Mouse (Mus musculus) lung, postnatal 25 days (tissue): ENCODE measurements around the gene Snrnp35.

Experiments
- DNase-seq: peaks from one replicate; pipeline ENCODE4 v3.0.0; 2022; ENCODE audit warnings: low spot score

Gene Snrnp35

DNA sequence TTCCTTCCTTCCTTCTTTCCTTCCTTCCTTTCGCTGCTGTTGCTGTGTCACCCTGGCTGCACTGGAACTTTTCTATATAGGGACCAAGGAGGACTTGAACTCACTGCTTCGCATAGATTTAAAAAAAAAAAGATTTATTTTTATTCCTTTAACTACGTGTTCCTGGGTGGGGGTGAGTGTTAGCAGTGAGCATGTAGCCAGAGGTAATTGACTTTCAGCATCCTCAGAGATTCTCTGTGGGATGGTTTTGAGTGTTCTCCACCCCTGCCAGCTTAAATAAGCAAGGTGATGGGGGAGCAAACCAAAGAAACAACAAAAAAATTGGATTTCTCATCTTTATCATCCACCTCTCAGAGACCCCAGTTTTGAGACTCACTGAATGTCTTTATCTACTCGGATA is 57.0 kb downstream of the Snrnp35 start:
- no peak for DNase-seq

DNA sequence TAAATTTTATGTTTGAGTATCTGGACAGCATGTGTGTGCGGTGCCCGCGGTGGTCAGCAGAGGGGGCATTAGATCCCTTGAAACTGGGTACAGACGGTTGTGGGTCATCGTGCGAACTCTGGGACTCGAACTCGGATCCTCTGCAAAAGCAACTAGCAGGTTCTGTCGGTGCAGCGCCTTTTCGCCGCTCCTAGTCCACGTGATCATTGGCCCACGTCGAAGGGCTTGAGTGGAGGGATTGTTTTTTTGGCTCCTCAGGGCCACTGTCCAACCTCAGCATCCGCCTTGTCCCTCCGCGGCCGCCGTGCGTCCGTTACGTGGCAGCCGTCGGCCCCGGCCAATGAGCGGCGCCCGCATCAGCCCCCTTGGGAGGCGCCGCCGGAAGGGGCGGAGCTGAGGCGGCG is 57.5 kb downstream of the Snrnp35 start, which contains the start of gene Tmed2:
Gene Tmed2, plus strand, starts transcription at position 313 of the 404 bp plus-strand sequence.
- peak; percentile 97 for DNase-seq
